Mouse (Mus musculus) embryonic fibroblast, embryonic 13.5 days (primary cell): ENCODE data around the gene Myh9.
A peak's percentile ranks its signal among the peaks of the same experiment; 100 is the strongest.

ENCODE experiments used
- CTCF ChIP-seq: IDR thresholded peaks from 2 replicates; pipeline ENCODE4 v1.5.1; 2011; ENCODE audit warnings: mild to moderate bottlenecking, control low read depth, low read length, moderate library complexity, borderline replicate concordance; ENCODE audit not compliant: insufficient read depth
- POLR2A ChIP-seq: IDR thresholded peaks from 2 replicates; pipeline ENCODE4 v1.6.1; 2011; ENCODE audit warnings: low read depth, mild to moderate bottlenecking, control low read depth, low read length, moderate library complexity

DNA sequence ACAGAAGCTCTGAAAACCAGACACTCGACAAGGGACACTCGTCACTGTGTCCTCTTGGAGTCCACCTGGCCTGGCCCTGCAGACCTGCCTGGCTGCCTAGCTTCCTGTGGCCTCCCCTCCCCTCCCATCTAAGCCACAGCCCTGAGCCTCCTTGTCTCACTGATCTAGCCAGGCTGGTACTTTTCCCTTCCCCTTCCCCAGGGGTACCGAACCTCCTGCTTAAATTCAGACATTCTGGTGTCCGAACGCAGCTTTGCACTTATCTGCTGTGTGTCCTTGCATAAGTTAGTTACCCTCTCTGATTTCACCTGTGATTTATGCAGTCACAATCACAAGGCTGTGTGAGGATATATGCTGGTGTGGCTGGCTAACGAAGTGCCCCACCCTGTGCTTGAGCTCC lies 40.3 kb upstream of the Myh9 start:
- no peak for TF ChIP-seq CTCF
- TF ChIP-seq POLR2A = 0 out of 2 replicates have a peak, but pooled peaks have one; percentile 8
